Mouse (Mus musculus): ENCODE data around the gene Prkn.
A peak's percentile ranks its signal among the peaks of the same experiment; 100 is the strongest.

Prkn gene

DNA sequence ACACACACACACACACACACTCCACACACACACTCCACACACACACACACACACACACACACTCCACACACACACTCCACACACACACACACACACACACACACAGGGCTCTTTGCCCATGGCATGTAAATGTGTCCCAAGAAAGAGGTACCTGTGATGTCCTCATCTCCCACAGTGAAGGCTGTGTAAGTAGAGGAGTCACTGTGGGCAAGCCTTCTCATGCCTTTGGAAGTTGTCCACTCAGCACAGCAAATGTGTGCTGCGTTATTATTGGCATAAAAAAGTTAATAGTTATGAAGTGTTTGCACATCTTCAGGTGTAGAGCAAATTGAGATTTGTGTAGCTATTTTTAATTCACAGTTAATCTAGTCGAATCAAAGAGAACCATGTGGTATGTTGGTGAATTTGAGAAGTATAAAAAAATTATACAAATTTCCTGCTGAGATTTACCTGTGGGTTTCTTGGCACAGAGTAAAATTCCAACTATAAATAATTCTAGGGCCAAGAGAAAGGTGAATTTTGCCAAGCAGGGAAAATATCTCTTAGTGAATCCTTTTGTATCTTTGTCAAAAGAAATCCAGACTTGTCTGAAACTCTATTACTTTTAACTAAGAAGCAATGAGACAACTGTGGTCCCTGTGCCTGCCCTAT, 562.2 kb downstream of the Prkn start:
- DNase-seq (ENCODE audit: low spot score), result no peak

DNA sequence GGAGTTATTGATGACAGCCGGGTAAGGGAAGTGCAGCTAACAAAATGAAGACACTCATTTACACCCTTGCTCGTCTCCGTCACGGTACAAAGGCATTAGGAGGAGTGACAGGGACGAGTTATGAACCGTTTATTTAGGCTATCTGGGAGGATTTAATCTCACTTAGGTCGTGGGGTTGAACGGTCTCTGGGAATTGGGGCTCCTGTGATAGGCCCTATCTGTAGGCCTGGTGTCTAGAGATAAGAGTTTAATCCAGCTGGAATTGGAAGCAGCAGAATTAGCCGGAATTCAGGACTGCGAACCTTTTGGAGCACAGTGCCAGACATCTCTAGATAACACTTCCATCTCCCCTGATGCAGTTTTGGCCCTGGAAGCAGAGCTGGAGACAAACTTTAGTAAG, 571.2 kb downstream of the Prkn start:
- DNase-seq (ENCODE audit: low spot score), result no peak

DNA sequence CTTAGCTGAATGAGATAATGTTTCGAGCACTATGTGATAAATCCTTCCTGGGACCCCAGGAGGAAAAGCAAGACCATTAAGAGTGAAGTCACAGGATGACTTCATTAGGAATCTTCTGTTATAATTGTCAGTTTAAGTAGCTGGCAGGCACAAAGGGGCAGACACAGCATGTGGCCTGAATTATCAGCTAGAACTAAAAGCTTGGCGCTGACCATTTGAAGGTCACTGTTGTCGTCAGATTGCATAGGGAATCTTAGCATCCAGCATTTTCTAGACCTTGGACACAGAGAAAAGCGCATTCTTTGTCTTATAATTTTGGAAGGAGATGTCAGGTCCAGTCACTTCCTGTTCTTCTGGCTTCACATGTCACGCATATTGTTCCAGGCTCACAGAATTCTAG, 573.5 kb downstream of the Prkn start:
- DNase-seq (ENCODE audit: low spot score), result peak; percentile 6

DNA sequence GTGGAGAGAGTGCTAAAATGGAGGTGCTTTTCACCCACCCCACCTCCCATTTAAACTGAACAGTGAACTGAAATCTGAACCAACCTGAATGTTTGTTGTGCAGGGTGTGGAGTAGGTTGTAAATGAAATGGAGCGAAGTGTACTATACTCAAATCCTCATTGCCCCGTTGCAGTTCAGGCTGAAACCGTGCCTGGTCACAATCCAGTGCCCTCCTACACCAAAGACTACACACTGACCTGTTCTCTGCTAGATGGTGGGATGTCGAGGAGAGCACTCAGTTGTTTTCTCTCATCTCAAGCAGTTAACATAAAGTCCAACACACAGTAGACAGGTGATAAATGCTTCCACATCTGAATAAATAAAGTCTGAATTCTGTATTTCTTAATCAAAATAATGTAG, 574.1 kb downstream of the Prkn start:
- no peak for DNase-seq (ENCODE audit: low spot score)

GRCm38 (mm10) chr17:11417150-11417549, 577.0 kb downstream of the Prkn start:
- DNase-seq (ENCODE audit: low spot score), result no peak

DNA sequence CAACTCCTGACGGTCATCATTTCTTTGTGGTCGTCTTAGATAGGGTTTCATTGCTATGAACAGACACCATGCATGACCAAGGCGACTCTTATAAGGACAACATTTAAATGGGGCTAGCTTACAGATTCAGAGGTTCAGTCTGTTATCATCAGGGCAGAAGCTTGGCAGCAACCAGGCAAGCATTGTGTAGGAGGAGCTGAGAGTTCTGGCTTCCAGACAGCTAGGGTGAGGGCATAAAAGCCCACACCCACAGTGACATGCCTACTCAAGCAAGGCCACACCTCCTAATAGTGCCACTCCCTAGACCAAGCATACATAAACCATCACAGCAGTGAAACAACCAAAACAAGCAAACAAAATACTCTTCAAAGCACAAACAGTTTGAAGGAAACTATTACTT, 579.3 kb downstream of the Prkn start:
- no peak for DNase-seq (ENCODE audit: low spot score)

GRCm38 (mm10) chr17:11420839-11421238, 580.7 kb downstream of the Prkn start:
- no peak for DNase-seq (ENCODE audit: low spot score)

GRCm38 (mm10) chr17:11421264-11421940, 581.2 kb downstream of the Prkn start:
- peak; percentile 31 for DNase-seq (ENCODE audit: low spot score)

DNA sequence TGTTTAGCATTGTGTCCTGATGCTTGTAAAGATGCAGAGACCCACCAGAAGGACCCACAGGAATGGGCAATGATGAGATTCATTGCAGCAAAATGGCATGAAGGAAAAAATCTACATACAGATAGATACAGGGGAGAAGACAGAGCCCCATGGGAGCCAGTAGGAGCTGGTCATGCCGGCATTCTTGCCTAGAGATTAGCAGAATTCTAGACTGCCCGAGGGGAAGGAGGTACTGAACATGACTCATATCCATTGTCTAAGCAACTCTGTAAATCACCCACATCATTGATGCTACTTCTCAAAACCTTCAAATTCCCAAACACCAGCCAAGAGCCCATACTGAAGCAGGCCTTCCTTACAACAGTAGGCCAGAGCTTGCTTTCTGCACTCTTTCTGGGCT, 591.1 kb downstream of the Prkn start:
- no peak for DNase-seq (ENCODE audit: low spot score)

- DNase-seq (ENCODE audit: low spot score), result no peak
Observed at GRCm38 (mm10) chr17:11432593-11432992, 592.4 kb downstream of the Prkn start.

DNA sequence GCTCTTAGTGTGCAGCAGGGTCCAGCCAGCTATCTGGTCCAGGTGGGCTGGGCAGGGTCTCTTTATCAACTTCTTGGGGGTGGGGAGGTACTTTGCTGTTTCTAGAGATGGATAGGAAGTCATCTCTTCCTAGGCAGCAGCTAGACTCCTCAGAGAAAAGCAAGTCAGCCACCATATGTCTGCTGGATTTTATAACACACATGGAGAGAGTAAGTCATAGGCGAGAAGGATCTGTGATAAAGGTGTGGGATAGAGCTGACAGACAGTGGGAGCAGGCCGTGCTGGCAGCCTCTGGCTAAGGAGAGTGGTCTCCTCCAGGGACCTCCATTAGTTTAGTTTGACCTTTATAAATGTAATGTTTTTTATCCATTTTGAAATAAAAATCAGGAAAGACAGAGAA, 622.5 kb downstream of the Prkn start:
- DNase-seq (ENCODE audit: low spot score), result no peak

- no peak for DNase-seq (ENCODE audit: low spot score)
Observed at GRCm38 (mm10) chr17:11466095-11466494, 625.9 kb downstream of the Prkn start.

DNA sequence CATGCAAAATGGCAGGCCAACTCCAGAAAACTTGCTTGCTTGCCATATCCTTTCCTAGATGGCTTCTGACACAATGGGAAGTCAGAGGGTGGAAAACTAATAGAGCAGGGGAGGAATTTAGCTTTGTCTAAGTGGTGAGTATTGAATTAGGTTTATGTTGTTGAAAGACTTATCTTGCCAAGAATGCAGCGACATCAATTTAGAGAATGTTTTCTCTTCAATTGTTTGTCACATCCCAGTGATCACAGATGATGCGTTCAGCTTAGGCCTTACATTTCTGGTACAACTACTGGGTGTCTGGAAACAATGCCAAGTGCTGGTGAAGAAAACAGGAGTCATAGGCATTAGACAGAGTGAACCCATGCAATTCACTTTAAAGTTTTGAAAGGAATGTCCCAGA, 628.4 kb downstream of the Prkn start:
- DNase-seq (ENCODE audit: low spot score), result no peak

DNA sequence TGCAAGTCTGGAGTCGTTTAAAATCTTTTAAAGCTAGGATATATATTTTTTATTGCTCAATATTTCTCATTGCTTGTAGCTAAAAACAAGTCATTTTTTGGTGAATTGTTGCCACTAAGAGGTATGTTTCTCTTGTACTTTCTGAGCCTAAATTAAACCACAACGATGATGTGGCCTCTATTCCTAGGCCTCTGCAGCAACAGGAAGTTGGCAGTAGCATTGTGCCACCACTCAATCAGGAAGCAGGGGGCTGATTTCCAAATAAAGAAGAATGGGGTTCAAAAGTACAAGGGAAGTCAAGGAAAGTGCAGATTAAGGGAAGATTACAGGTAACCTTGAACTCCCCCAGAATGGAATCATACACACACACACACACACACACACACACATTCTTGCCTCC, 642.8 kb downstream of the Prkn start:
- DNase-seq (ENCODE audit: low spot score), result no peak

- DNase-seq (ENCODE audit: low spot score), result no peak
Observed at GRCm38 (mm10) chr17:11490051-11490450, 649.9 kb downstream of the Prkn start.

- no peak for DNase-seq (ENCODE audit: low spot score)
Observed at GRCm38 (mm10) chr17:11502556-11502955, 662.4 kb downstream of the Prkn start.

DNA sequence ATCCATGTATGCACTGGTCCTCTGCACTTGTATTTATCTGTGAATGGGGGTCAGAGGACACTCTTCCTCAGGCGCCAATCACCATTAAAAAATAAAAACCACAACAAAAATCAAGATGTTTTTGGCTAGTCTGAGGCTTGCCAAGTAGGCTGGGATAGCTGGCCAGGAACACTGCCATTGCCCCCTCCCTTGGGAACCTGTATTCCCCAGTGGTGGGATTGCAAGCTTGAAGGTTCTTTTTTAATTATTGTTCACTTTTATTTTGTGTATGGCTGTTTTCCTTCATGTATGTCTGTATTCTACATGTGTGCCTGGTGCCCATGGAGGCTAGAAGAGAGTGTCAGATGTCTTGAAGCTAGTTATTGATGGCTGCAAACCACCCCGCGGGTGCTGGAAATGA, 664.3 kb downstream of the Prkn start:
- no peak for DNase-seq (ENCODE audit: low spot score)

GRCm38 (mm10) chr17:11507082-11507481, 666.9 kb downstream of the Prkn start:
- no peak for DNase-seq (ENCODE audit: low spot score)

- no peak for DNase-seq (ENCODE audit: low spot score)
Observed at GRCm38 (mm10) chr17:11510081-11510480, 669.9 kb downstream of the Prkn start.

DNA sequence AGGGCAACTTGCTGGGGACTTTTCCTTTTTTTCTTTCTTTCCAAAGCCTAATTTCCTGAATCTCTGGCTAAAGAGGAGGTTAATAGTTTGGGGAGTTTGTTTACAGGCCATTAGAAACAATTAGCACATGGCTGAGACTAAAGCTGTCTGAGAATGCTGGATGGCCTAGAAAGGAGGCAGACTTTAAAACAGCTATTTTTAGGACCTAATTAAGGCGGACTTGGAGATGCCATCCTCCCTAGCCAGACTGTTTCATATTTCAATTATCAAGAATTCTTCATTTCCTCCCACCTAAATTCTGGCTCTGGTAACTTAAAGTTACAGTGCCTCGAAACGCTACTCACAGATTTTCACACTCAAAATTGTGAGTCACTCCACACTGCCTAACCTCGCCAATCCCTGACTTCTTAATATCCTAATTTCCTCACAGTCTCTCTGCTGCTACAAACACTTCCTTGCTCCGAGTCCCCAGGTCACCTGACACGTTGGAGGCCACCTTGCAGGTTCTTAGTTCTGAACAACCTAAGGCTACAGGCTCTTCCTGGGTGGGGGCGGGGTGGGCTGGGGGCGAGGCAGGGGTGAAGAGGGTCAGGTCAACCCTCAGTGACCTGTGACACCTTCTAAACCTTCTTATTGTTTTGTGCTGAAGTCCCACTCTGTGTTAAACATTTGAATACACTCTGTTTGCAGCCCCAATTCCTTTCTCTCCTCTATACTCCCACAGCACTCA, 674.0 kb downstream of the Prkn start:
- DNase-seq (ENCODE audit: low spot score), result no peak

GRCm38 (mm10) chr17:11515619-11516018, 675.4 kb downstream of the Prkn start:
- DNase-seq (ENCODE audit: low spot score), result no peak

DNA sequence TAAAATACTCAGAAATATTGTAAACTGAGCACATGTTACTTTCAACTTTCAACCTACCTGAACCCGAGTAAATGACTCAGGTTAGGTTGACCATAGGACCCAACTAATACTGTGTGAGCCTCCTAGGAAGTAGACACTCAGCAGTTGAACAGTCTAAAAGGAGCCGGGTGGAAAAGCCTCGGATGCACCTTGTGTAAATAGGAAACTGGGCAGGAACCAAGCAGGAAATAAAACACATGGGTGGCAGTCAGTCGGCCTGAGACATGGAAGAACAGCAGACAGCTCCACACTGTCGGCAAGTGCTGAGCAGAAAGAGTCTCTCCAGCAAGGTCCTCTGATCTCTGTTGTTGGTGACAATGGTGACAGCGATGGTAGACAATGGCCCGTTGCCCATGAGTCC, 676.0 kb downstream of the Prkn start:
- DNase-seq (ENCODE audit: low spot score), result no peak

- DNase-seq (ENCODE audit: low spot score), result no peak
Observed at GRCm38 (mm10) chr17:11532066-11532465, 691.9 kb downstream of the Prkn start.
